Mouse (Mus musculus) kidney, postnatal 0 days (tissue): Measurements from ENCODE around the gene Ccdc28b. TPM values are rescaled to one million over a fixed set of nuclear protein-coding genes. Genes with fewer than 3 reads are reported as not detected.

Source experiments
- ATAC-seq: fragments of 200-750 bp; cut with Nextera tagmentation; replicated peaks from 2 replicates; pipeline ENCODE4 v1.8.0; 2017; ENCODE audit warnings: low read depth, moderate number of reproducible peaks, moderate TSS enrichment, moderate library complexity; ENCODE audit not compliant: low FRiP score
- DNase-seq: peaks from one replicate; pipeline ENCODE4 v3.0.0-alpha.2; 2016; ENCODE audit warnings: low spot score
- H3K27ac ChIP-seq: fragments of 300-500 bp; sonication (generic); 2 replicates; pipeline ENCODE4 v1.5.1; 2014; ENCODE audit warnings: mild to moderate bottlenecking
- H3K27me3 ChIP-seq: fragments of 300-500 bp; sonication (generic); 2 replicates; pipeline ENCODE4 v1.6.1; 2014; ENCODE audit warnings: low read length, mixed read lengths; ENCODE audit not compliant: insufficient read depth
- H3K36me3 ChIP-seq: fragments of 300-500 bp; sonication (generic); 2 replicates; pipeline ENCODE4 v1.6.1; 2014; ENCODE audit warnings: low read length, mixed read lengths; ENCODE audit not compliant: insufficient read depth
- H3K4me1 ChIP-seq: fragments of 300-500 bp; sonication (generic); replicated peaks from 2 replicates; pipeline ENCODE4 v1.6.1; 2014; ENCODE audit warnings: antibody characterized with exemption, low read length, mixed read lengths; ENCODE audit not compliant: insufficient read depth
- H3K4me2 ChIP-seq: fragments of 300-500 bp; sonication (generic); 2 replicates; pipeline ENCODE4 v1.6.1; 2014; ENCODE audit warnings: mild to moderate bottlenecking, low read length, moderate library complexity, mixed read lengths
- H3K4me3 ChIP-seq: fragments of 300-500 bp; sonication (generic); replicated peaks from 2 replicates; pipeline ENCODE4 v1.5.1; 2014; ENCODE audit warnings: low read depth, low read length
- H3K9ac ChIP-seq: fragments of 300-500 bp; sonication (generic); 2 replicates; pipeline ENCODE4 v1.6.1; 2014; ENCODE audit warnings: low read depth, low read length
- H3K9me3 ChIP-seq: fragments of 300-500 bp; sonication (generic); replicated peaks from 2 replicates; pipeline ENCODE4 v1.6.1; 2016; ENCODE audit warnings: low read length, inconsistent platforms, mixed read lengths
- CTCF ChIP-seq: IDR thresholded peaks from 2 replicates; pipeline ENCODE4 v1.5.1; 2016; ENCODE audit warnings: antibody characterized with exemption, low read depth, mild to moderate bottlenecking, moderate library complexity
- WGBS: fragments of 180-500 bp; shearing (Covaris S2); extraction: QIAGEN DNeasy Blood & Tissue Kit; methylation state at CpG from one replicate; pipeline ENCODE4 v1.1.7; 2014; 5-methylcytosine and 5-hydroxymethylcytosine counted together
- polyA plus RNA-seq: library from polyadenylated mRNA; unstranded; fragments of >200 nt; fragmentation: Nextera tagmentation; extraction: Ambion mirVana; gene quantifications from 2 replicates; pipeline ENCODE4 v1.2.1, GENCODE M21; 2015

Gene Ccdc28b
- polyA plus RNA-seq, 1 experiment from 2014 or later = 69.5 TPM

DNA sequence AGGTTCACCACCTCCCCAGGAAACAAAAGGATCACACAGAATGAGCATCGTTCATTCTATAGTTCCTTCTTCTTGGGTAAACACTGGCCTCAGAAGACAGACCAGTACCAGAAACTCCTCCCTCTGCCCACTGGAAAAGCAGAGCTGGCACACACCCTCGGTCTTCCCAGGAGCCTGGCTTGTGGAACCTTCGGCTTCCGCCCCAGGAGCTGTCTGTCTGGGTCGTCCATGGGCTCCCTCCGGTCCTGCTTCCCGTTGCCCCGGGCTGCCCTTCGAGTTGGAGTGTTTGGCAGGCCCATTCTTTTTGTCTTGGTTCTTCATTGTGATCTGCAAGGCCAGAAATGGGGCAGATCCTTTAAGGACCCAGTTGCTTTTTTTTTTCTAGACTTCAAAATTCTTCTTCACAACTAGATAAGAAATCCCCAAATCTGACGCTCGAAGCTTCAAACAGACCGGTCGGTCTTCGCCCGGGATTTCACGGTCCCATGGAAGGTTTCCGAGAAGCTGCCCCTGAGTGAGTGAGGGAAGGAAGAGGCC, 16.4 kb upstream of the Ccdc28b start:
- no peaks in the 10 kb centered on the region for H3K9me3 ChIP-seq
- peak overlapping the region; percentile 80 for H3K4me2 ChIP-seq
- ATAC-seq = no peak
- peaks cover 30% of the 10 kb centered on the region for H3K36me3 ChIP-seq
- H3K27me3 ChIP-seq = no peaks in the 10 kb centered on the region
- peaks cover 15% of the 10 kb centered on the region; the same call in 1 of the 2 replicates for H3K4me1 ChIP-seq
- peak; percentile 41 for DNase-seq
- no peak for TF ChIP-seq CTCF
- H3K9ac ChIP-seq = peak overlapping the region; percentile 72
- peak overlapping the region; percentile 55 for H3K4me3 ChIP-seq
- WGBS = 0% methylated on average over 17 of the region's 17 CpGs
- peak overlapping the region; percentile 85 for H3K27ac ChIP-seq

DNA sequence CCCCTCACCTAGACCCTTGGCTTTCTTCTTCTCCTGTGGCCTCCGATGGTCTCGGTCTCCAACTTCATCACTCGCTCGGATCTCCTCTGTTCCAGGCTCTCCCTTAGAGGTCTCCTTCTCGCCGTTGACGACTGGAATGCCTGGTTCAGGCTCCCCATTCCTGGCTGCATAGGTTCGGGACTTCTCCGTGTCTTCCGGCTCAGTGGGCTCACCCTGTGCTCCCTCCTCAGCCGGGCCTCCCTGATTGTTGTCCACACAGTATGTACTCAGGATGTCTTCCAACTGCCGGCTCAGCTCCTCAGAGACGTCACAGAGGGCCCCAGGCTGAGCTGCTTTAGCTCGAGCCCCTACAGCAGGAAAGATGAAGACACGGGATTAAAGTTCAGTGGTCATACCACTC, 15.5 kb upstream of the Ccdc28b start:
- ATAC-seq (no peak), DNase-seq (no peak)
- Histone ChIP-seq H3K9ac (no peak overlapping the region), H3K4me2 (peak overlapping the region; percentile 80), H3K9me3 (no peaks in the 10 kb centered on the region), H3K27me3 (no peaks in the 10 kb centered on the region), H3K27ac (no peak overlapping the region), H3K36me3 (peaks cover 37% of the 10 kb centered on the region), H3K4me1 (peaks cover 15% of the 10 kb centered on the region; the same call in 1 of the 2 replicates), H3K4me3 (no peak overlapping the region)
- 81% methylated on average over 15 of the region's 15 CpGs for WGBS
- TF ChIP-seq CTCF = no peak

DNA sequence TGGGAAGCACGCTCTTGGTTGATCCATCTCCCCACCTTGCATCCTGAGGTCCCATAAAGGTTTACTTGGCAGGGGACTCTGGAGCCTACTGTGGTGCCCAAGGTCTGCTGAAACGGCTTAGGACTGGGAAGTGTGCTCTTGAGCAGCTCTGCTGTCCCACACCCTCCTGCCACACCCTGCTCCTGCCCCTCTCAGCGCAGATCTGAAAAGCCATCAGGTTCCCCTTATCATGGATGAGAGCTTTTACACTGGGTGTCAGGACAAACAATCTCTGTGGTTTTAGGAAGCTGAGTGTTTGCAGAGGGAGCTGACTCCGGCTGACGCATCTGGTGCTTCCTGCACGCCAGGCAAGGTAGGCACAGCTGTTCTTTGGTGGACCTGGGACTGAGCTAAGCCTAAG, 10.1 kb upstream of the Ccdc28b start:
- 93% methylated on average over 6 of the region's 6 CpGs for WGBS
- H3K36me3 ChIP-seq = peaks cover 74% of the 10 kb centered on the region
- ATAC-seq = no peak

DNA sequence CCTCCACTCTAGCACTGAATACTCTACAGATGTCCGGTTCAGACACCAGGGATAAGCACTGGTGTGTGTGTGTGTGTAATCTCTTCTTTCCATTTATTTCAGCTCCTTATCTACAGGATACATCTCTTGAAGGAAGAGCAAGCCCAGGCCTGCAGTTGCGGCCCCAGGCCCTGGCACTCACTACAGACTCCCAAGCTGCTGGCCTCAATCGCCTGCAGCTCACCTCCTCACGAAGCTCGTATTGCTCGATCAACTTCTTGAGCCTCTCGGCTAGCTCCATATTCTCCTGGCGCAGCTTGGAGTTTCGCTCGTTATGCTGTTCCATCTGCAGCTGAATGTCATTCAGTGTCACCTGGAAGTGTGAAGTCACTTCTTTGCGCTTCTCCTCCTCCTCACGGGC, 8.1 kb upstream of the Ccdc28b start:
- no peaks in the 10 kb centered on the region for H3K27me3 ChIP-seq
- H3K27ac ChIP-seq = no peak overlapping the region
- no peaks in the 10 kb centered on the region for H3K9me3 ChIP-seq
- no peak for ATAC-seq
- H3K4me1 ChIP-seq = no peaks in the 10 kb centered on the region
- no peak for DNase-seq
- no peak overlapping the region for H3K4me2 ChIP-seq
- peaks cover 80% of the 10 kb centered on the region for H3K36me3 ChIP-seq
- no peak overlapping the region for H3K4me3 ChIP-seq
- 89% methylated on average over 12 of the region's 12 CpGs for WGBS
- no peak overlapping the region for H3K9ac ChIP-seq
- no peak for TF ChIP-seq CTCF

More for the DNA sequence above, 10.1 kb upstream of the Ccdc28b start:
- no peak for TF ChIP-seq CTCF
- no peak overlapping the region for H3K4me3 ChIP-seq
- H3K27me3 ChIP-seq = no peaks in the 10 kb centered on the region
- H3K9me3 ChIP-seq = no peaks in the 10 kb centered on the region
- 0 out of 2 replicates have a peak, but pooled peaks cover 2% of the 10 kb centered on the region for H3K4me1 ChIP-seq
- no peak for DNase-seq
- no peak overlapping the region for H3K4me2 ChIP-seq
- H3K27ac ChIP-seq = no peak overlapping the region
- H3K9ac ChIP-seq = no peak overlapping the region

DNA sequence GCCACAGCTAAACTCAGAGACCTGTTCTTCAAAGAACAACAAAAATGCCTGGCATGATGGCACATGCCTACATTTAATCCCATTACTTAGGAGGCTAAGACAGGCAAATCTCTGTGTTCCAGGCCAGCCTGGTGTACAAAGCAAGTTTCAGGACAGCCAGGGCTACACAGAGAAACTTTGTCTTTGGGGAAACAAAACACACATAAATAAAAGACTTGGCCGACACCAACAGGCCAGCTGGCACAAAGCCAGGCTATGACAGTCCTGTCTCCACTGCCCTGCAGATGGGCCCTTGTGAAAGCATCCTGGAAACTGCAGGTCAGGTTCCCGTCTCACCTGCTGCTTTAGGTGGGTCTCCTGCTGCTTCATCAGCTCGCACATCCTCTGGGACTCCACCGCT, 7.2 kb upstream of the Ccdc28b start:
- ATAC-seq (no peak), DNase-seq (no peak)
- Histone ChIP-seq H3K9ac (no peak overlapping the region), H3K4me1 (no peaks in the 10 kb centered on the region), H3K27ac (no peak overlapping the region), H3K27me3 (no peaks in the 10 kb centered on the region), H3K36me3 (peaks cover 76% of the 10 kb centered on the region), H3K4me3 (no peak overlapping the region), H3K4me2 (no peak overlapping the region), H3K9me3 (no peaks in the 10 kb centered on the region)
- 66% methylated on average over 4 of the region's 4 CpGs for WGBS
- no peak for TF ChIP-seq CTCF

DNA sequence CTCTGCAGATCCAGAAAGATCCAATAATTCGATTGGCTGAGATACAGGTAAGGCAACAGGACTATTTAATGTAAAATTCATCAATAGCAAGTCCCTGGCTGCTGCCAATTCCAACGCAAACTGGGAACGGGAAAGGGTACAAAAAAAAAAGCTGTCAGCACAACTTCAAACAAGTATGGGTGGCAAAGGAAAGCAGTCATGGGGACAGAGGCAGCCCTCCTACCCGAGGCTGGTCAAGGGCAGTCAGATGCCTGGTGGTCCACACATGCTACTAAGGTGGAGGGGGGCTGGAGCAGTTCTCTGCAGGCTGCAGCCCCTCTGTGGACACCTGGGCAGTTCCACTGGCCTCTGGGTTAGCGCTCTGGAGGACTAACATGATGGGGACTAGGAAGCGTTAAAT, 2.3 kb upstream of the Ccdc28b start:
- DNase-seq (no peak), ATAC-seq (no peak)
- peaks cover 40% of the 10 kb centered on the region for H3K36me3 ChIP-seq
- 76% methylated on average over 6 of the region's 6 CpGs for WGBS
- peaks cover 20% of the 10 kb centered on the region for H3K4me1 ChIP-seq
- TF ChIP-seq CTCF = no peak
- H3K9me3 ChIP-seq = no peaks in the 10 kb centered on the region
- H3K4me2 ChIP-seq = no peak overlapping the region
- no peak overlapping the region for H3K4me3 ChIP-seq
- no peaks in the 10 kb centered on the region for H3K27me3 ChIP-seq
- no peak overlapping the region for H3K9ac ChIP-seq
- H3K27ac ChIP-seq = no peak overlapping the region

DNA sequence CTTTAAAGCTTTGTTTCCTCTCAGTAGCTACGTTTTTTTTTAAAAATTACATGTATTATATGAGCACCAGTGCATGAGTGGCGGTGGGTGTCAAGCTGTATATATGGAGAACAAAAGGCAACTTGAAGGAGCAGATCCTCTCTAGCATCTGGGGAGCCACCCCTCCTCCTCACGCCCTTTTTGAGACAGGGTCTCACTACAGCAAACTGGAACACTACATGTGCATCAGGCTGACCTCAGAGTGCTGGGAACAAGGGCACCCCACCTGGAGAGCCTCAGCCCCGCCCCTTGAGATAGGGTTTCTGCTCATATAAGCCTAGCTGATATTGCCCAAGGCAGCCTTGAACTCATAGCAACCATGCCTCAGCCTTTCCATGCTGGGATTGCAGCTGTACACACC, 1.7 kb upstream of the Ccdc28b start:
- Histone ChIP-seq H3K9ac (0 out of 2 replicates have a peak overlapping the region, but pooled peaks have one; percentile 27), H3K9me3 (no peaks in the 10 kb centered on the region), H3K4me2 (peak overlapping the region; percentile 84), H3K27me3 (no peaks in the 10 kb centered on the region), H3K4me1 (peaks cover 20% of the 10 kb centered on the region), H3K36me3 (peaks cover 35% of the 10 kb centered on the region), H3K4me3 (no peak overlapping the region), H3K27ac (peak overlapping the region; percentile 93)
- no peak for DNase-seq
- WGBS = 43% methylated on average over 4 of the region's 4 CpGs
- no peak for ATAC-seq
- TF ChIP-seq CTCF = no peak
